Mouse (Mus musculus) adrenal gland (tissue): Measurements from ENCODE around the gene Znrf4.

Experiments used
- intact Hi-C: fragments of 180-260 bp; cut with DNase I; formaldehyde crosslinking; loops from one replicate; pipeline ENCODE4 v1.15.1; 2025

The Znrf4 gene

GRCm38 (mm10) chr17:56494480-56494879, 17.8 kb downstream of the Znrf4 start:
- intact Hi-C loops = no loop called here

- intact Hi-C loops = no loop called here
Measured at GRCm38 (mm10) chr17:56493841-56494240, 18.4 kb downstream of the Znrf4 start.

DNA sequence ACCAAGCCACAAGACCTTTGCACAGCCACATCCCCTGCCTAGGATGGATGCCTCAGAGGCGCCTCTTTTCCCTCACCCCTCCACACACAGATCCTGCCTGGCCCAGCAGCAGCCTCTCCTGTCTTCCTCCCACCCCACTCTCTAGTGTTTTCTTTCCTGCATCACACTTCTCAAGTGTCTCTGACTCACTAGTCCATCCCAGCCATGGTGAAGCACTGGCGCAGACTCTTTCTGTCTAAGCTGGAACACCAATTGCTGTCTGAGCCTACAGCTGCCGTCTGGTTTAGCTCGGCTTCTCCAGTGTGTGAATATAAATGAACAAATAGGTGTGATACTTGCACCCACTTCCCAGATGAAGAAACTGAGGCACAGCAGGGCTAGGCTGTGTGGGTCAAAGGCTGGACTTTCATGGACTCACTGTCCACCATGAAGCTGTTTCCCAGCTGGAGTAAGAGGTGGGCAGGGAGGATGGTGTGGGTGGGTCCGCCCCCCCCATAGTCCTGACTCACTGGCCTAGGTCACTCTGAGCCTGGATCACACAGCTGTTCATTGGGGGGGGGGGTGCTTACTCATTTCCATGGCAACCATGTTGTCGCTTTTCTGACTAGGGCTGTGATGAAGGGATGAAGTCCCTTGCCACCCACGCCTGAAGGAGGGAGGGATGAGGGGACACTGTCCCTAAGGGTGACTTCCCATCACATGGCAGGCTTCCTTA, 21.6 kb downstream of the Znrf4 start:
- intact Hi-C loops = no loop called here

GRCm38 (mm10) chr17:56488028-56488427, 24.2 kb downstream of the Znrf4 start:
- intact Hi-C loops = no loop called here

- intact Hi-C loops = no loop called here
Measured at GRCm38 (mm10) chr17:56487441-56487888, 24.8 kb downstream of the Znrf4 start.

DNA sequence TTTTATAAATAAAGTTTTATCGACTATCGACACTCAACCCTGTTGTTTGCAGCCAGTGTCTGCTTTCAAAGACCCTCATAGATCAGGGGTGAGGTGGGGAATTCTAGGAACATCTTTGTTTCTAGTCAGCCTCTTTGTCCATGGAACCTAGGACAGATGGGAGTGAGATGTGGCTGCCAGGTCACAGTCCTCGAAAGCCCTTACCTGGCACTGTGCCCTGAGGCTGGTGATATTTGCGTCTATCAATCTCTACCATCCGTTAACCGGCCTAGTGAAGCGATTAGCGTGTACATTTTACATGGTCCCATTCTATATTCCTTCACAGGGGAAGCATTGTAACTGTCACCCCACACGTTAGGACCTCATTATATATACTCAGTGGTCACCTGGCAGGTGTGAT, 26.3 kb downstream of the Znrf4 start:
- intact Hi-C loops = no loop called here

GRCm38 (mm10) chr17:56485118-56485517, 27.1 kb downstream of the Znrf4 start:
- intact Hi-C loops = no loop called here

DNA sequence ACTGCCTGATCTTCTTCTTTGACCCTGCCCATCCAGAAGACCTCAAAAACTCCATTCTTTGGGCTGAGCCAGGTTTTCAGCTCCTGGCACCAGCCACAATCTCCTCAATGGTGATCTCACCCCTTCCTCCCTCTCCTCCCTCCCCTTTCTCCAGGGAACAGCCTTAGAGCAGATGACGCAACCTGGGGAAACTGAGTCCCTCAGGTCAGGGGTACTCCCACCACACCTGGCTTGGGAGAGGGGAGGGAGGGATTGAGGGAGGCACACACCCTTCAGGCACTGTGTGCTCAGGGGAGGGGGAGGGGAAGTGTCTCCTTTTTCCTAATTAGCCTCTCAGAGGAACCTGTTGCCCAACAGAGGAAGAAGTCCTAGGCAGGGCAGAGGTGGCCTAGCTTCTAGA, 29.6 kb downstream of the Znrf4 start:
- intact Hi-C loops = loop anchor here (1.0 to 5.0 kb wide), 2 partner anchors 55 to 125 kb away; no protein-coding TSS in a partner anchor

DNA sequence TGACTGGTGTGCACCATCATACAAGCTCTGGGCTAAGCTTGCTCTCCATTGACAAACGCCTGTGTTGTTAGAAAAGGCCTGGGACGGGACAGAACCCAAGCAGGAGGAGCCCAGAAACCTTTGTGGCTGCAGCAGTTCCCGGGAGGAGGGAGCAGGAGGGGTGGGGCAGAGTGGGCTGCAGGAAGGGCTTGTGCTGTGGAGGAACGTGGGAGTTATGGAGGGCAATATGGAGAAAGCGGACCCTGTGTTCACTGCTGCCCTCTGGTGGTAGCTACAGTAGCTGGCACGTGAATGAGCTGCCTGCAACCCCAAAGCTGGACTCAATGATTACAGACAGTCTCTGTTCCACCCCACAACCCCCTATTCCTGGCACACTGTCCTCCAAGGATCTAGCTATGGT, 32.9 kb downstream of the Znrf4 start:
- intact Hi-C loops = no loop called here

- intact Hi-C loops = no loop called here
Measured at GRCm38 (mm10) chr17:56478191-56478611, 34.0 kb downstream of the Znrf4 start.

DNA sequence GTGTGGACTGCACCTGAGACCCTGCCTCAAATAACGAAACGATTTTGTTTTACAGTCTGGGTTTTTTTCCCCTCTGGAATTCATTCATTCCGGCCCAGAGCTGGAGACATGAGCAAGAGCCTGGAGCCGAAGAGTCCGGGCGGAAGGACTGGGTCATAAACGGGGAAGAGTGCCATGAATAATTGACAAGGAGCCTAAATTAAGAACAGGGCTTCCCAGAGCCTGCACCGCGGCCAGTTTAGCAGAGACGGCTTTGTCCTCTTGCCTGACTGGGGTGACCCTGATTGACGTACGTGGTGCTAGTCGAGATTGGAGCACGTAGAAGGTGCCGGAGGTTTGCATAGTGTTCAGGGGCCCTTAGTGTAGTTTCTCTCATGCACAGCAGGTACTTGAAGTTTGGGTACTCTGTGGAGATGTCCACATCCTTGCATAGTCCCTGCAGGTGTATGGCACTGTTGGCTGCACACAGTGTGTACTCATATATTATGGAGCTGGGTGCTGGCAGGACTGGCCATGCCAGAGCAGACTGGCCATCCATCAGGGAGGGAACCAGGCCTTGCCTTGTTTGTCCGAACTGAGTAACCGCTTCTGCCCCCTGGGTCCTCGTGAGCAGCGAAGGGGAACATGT, 34.9 kb downstream of the Znrf4 start:
- intact Hi-C loops = no loop called here

DNA sequence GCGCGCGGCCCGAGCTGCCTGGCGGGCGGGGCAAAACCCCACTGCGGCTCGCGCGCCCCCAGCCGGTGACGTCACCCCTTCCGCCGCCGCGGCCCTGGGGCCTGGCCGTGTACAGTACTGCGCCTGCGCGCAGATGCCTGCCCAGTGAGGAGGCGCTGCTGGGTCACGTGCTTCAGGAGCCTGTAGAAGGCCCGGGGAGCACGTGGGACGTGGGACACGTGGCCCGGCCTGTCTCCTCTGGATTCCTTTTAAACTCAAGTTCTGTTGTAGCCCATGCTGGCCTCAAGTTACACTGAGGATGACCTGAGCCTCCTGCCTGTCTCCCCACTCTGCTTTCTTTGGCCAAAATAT, 35.9 kb downstream of the Znrf4 start, which contains the start of gene Ptprs:
Gene Ptprs, minus strand, starts transcription at position 82 of the 351 bp plus-strand sequence.
- intact Hi-C loops = no loop called here

DNA sequence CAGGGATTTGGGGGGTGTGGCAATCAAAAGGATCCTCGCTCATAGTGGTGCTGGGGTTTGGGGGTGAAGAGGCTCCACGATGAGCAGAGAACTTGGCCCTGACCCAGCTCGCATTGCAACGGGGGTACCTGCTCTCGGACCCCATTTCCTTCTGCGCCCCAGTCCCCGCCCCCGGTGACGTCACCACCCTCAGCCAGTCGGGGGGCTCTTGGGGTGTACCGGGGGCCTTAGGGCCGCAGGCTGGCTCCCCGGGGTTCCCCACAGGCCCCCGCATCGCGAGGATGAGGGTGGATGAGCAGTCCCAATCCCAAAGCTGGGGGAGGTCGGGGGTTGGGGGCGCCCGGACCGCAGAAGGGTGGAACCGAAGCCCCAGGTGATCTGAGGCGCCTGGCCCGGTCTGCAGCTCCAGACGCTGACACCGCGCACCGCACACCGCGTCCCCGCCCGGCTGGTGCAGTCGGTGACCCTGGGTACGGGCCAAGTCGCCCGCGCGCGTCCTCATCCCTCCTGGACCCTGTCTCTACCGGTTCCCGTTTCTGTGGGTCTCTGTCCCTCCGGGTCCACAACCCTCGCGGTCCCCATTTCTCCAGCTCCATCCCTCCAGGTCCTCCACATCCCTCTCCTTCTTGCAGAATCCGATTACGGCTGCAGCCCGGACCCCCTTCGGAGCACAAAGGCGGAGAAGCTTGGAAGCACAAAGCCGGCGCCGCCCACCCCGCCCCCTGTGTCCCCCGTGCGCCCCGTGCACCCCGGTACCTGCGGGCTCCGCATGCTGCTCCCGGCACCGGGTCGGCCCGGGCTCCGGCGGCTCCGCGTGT, 36.4 kb downstream of the Znrf4 start:
- intact Hi-C loops = no loop called here

DNA sequence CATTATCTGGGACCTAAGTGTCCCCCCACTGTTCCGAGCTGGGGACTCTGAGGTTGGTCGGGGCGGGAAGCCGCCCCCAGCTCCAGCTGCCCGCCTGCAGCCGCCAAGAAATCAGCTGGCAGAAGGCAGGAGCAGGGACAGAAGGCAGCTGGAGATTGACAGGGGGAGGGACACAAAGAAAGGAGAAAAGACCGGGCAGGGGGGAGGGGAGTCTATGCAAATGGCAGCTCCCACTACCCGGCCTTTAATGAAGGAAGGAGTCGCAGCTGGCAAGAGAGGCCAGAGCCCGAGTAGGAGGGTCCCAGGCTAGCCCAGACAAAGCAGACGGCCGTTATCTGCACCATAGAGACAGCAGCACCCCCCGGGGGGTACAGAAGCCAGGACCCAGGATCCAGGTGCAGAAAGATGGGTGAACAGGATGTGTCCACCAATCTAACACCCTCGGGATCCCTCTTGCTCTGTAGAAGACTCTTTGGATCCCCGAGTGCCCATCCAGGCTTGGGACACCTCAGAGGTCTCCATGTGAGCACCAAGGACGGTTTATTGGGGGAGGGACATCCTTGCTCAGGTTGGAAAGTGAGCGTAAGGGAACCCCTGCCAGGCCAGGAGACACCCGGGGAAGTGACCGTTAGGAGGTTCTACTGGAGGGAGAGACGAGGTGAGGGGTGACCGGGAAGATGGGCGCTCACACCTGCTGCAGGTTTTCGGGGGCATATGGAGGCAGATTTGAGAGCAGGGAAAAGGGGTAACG, 37.2 kb downstream of the Znrf4 start:
- intact Hi-C loops = no loop called here

- intact Hi-C loops = no loop called here
Measured at GRCm38 (mm10) chr17:56474311-56474830, 37.9 kb downstream of the Znrf4 start.

DNA sequence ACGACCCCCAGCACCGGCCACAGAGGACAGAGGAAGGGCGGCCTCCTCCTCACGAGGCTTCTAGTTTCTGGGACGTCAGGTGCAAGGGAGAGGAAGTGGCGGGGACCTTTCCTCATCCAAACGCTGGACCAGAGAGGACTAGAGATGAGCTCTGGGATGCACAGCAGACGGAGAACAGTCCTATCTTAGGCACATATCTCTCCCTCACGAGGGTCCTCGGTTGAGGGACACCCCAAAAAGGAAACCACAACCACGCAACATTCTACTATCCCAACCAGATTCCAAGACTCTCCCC, 38.7 kb downstream of the Znrf4 start:
- intact Hi-C loops = no loop called here

DNA sequence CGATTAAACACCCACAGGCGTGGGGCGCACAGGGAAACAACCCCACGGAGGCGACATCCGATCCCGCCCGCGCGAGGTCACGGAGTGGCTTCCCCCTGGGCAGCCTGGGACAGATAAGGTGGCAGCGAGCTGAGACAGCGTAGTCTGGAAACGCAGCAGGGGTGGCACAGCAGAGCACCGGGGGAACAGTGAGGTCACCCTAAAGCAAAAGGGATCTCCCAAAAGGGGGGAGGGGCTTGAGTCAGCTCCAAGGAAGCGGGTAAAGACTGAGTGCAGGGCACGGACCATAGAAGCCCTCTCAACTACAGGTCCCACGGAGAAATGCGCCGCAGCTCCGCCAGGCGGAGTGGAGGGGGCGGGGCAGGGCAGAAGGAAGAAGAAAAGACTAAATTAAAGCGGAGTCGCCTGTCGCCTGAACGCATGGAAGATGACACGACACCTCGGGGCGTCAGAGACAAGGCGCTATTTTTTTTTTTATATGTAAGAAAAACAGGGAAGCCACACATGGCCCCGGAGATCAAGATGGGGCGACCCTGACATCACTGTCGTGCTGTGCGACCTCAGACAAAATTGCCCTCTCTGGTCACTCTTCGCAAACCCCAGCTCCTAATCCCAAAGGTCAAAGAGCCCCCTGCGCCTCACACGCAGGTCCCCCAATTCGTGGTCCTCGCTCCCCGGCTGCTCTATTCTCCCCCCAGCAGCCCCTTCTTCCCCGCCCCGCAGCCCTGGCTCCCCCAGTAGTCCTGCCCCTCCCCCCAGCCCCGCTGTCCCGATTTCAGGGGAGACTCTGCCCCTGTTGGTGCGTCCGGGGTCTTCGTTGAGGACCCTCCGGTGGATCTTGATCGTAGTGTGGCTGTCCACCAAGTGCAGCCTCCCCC, 39.3 kb downstream of the Znrf4 start:
- intact Hi-C loops = no loop called here

DNA sequence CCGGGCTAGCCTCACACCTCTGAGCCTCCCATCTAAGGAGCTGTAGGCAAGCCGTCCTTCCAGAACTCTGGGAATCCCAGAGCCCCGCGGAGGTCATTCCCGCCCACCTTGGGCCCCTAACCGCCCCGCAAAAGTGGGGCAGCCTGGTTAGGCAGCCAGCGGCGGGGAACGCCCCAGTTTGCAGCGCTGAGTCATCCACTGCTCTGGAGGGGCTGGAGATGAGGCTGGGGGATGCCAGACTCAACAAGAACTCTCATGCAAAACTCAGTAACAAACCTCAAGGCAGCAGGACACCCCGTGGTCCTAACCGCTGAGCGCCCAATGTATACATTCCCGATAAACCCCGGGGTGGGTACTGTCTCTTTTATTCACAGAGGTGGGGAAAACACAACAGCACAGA, 40.1 kb downstream of the Znrf4 start:
- intact Hi-C loops = no loop called here

DNA sequence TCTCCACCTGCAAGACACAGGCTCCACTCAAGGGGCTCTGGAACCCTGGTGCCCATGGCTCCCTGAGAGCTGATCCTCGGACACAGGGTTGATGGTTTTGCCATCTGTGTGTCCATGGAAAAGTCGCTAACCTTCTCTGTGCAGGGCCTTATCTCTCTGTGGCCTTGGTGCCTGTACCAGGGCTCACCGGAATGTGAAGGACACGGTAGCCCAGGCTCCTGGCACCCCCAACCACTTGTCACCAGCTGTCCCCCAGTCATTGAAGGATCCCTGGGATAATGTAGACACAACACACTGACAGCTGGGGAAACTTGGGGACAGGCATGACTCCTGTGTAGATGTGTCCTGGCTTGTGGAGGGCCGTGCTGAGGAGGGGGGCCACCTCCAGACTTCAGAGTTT, 41.1 kb downstream of the Znrf4 start:
- intact Hi-C loops = no loop called here

DNA sequence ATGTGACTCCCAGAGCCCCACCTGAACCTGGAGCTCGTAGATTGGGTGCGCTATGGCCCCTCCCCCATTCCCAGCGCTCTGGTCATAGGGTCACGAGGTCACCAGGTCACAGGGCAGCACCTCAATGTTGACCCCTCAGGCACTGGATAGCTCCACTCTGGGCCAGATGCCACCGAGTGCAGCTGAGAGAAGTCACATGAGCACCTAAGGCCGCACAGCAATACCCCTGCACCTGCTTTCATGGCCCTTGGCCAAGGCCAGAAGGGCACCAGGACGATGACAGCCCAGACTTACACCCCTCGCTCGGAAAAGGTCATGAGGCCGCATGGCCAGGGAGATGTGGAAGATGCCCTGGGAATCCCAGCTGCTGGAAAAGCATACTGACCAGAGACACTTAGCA, 41.7 kb downstream of the Znrf4 start:
- intact Hi-C loops = no loop called here
